ENCODE assay signal across 30 mouse cellular contexts in genomic region chr19:29049401-29050075, GRCm38 (mm10). TPM values are rescaled to one million over a fixed set of nuclear protein-coding genes. Genes with fewer than 3 reads are reported as not detected.
DNase-seq lines count a peak whose midpoint lies in the region; ATAC-seq lines count a peak whose summit lies in the region.
"Had no signal": no experiment of that assay in that cellular context is flagged by ENCODE, and none has a peak within 500 bp of the region (broad histone marks: within the 10 kb centered on the region; RNA-seq: fewer than 3 reads in every experiment).

No protein-coding gene starts in this region.

- peaks cover 22% of the 10 kb centered on the region for H3K4me1 ChIP-seq in liver, embryonic 16.5 days (ENCODE audit: control insufficient read depth, low read depth, low read length)
- H3K4me1 ChIP-seq in liver, embryonic 11.5 days (replicated peaks; ENCODE audit: control insufficient read depth, insufficient read depth, low read length), result peaks cover 24% of the 10 kb centered on the region
- H3K4me1 ChIP-seq in stomach, embryonic 16.5 days (ENCODE audit: control insufficient read depth, insufficient read depth, low read length), result peaks cover 7% of the 10 kb centered on the region
- peaks cover 38% of the 10 kb centered on the region for H3K4me1 ChIP-seq in hindbrain, embryonic 10.5 days (replicated peaks)

- WGBS in liver, embryonic 16.5 days (ENCODE audit: insufficient replicate concordance), result 61% methylated on average over 12 of the region's 12 CpGs
- 74% methylated on average over 12 of the region's 12 CpGs for WGBS in liver, embryonic 11.5 days
- WGBS in stomach, embryonic 16.5 days, result 73% methylated on average over 12 of the region's 12 CpGs
- 87% methylated on average over 12 of the region's 12 CpGs for WGBS in hindbrain, embryonic 10.5 days

- no peak for ATAC-seq in liver, embryonic 16.5 days (ENCODE audit: low read depth)
- ATAC-seq in liver, embryonic 11.5 days (replicated peaks; ENCODE audit: low FRiP score), result no peak
- ATAC-seq in stomach, embryonic 16.5 days (ENCODE audit: insufficient read depth, low FRiP score), result no peak
- ATAC-seq: forebrain, postnatal 0 days; hindbrain, postnatal 0 days; intestine, embryonic 15.5 days; Patski had no signal

- H3K4me3 ChIP-seq in liver, embryonic 16.5 days (ENCODE audit: low read depth, low read length), result no peak overlapping the region
- H3K4me3 ChIP-seq in liver, embryonic 11.5 days (ENCODE audit: low read depth, low read length), result no peak overlapping the region
- H3K4me3 ChIP-seq in stomach, embryonic 16.5 days (replicated peaks; ENCODE audit: low read length), result no peak overlapping the region
- H3K4me3 ChIP-seq in hindbrain, embryonic 10.5 days, result no peak overlapping the region
- H3K4me3 ChIP-seq: erythroblast, embryonic 14.5 days; forebrain, embryonic 12.5 days; hindbrain, embryonic 12.5 days; intestine, embryonic 15.5 days; limb, embryonic 10.5 days; limb, embryonic 15.5 days; lung, embryonic 15.5 days; neural tube, embryonic 13.5 days had no signal

- H3K36me3 ChIP-seq in liver, embryonic 16.5 days (ENCODE audit: control insufficient read depth, insufficient read depth), result no peaks in the 10 kb centered on the region
- no peaks in the 10 kb centered on the region for H3K36me3 ChIP-seq in liver, embryonic 11.5 days (ENCODE audit: control insufficient read depth, insufficient read depth, low read length)
- no peaks in the 10 kb centered on the region for H3K36me3 ChIP-seq in stomach, embryonic 16.5 days (ENCODE audit: control insufficient read depth, insufficient read depth, low read length)
- no peaks in the 10 kb centered on the region for H3K36me3 ChIP-seq in hindbrain, embryonic 10.5 days
- H3K36me3 ChIP-seq: forebrain, embryonic 12.5 days; hindbrain, embryonic 12.5 days; intestine, embryonic 15.5 days; limb, embryonic 10.5 days; limb, embryonic 15.5 days; lung, embryonic 15.5 days; neural tube, embryonic 13.5 days had no signal

- no peak overlapping the region for H3K9ac ChIP-seq in liver, embryonic 16.5 days (ENCODE audit: low read depth, low read length)
- H3K9ac ChIP-seq in liver, embryonic 11.5 days (ENCODE audit: low read depth, low read length), result no peak overlapping the region
- H3K9ac ChIP-seq in stomach, embryonic 16.5 days (ENCODE audit: low read length), result no peak overlapping the region
- H3K9ac ChIP-seq: forebrain, embryonic 12.5 days; forebrain, postnatal 0 days; hindbrain, embryonic 12.5 days; intestine, embryonic 15.5 days; limb, embryonic 15.5 days; lung, embryonic 15.5 days; neural tube, embryonic 13.5 days had no signal

- peak; percentile 42 for DNase-seq in adrenal gland, postnatal 14 days
- DNase-seq in adrenal gland, adult 18-20 months (ENCODE audit: low spot score in 2 of 2), result no peak
- DNase-seq in liver, embryonic 11.5 days (ENCODE audit: low spot score), result no peak
- DNase-seq in lung, postnatal 36 days, result peak; percentile 56
- no peak for DNase-seq in lung, postnatal 10 days
- no peak for DNase-seq in hindbrain, embryonic 10.5 days (ENCODE audit: low spot score)
- DNase-seq: cerebellum, adult 11 months; cerebellum, adult 9-11 months; embryo, embryonic 11 days; forebrain, postnatal 0 days; gastrocnemius, postnatal 14 days; heart, postnatal 14 days; kidney, adult 2 months; kidney, postnatal 4 days; thymus, adult 18-20 months; thymus, postnatal 25 days had no signal

- H3K9me3 ChIP-seq in liver, embryonic 16.5 days (replicated peaks; ENCODE audit: control insufficient read depth, low read length), result no peaks in the 10 kb centered on the region
- no peaks in the 10 kb centered on the region for H3K9me3 ChIP-seq in liver, embryonic 11.5 days (ENCODE audit: control insufficient read depth, low read length)
- H3K9me3 ChIP-seq in stomach, embryonic 16.5 days (replicated peaks; ENCODE audit: control insufficient read depth, low read length), result no peaks in the 10 kb centered on the region
- no peaks in the 10 kb centered on the region for H3K9me3 ChIP-seq in hindbrain, embryonic 10.5 days
- H3K9me3 ChIP-seq: forebrain, embryonic 12.5 days; hindbrain, embryonic 12.5 days; intestine, embryonic 15.5 days; limb, embryonic 10.5 days; limb, embryonic 15.5 days; lung, embryonic 15.5 days; neural tube, embryonic 13.5 days had no signal

- H3K4me2 ChIP-seq in liver, embryonic 16.5 days (ENCODE audit: low read depth, low read length), result no peak overlapping the region
- H3K4me2 ChIP-seq in liver, embryonic 11.5 days, result no peak overlapping the region
- no peak overlapping the region for H3K4me2 ChIP-seq in stomach, embryonic 16.5 days (ENCODE audit: low read depth, low read length)
- H3K4me2 ChIP-seq: forebrain, embryonic 12.5 days; hindbrain, embryonic 12.5 days; intestine, embryonic 15.5 days; limb, embryonic 15.5 days; lung, embryonic 15.5 days; midbrain, embryonic 11.5 days; neural tube, embryonic 13.5 days had no signal

- H3K27me3 ChIP-seq in liver, embryonic 16.5 days (ENCODE audit: control insufficient read depth, insufficient read depth, low read depth, low read length), result no peaks in the 10 kb centered on the region
- H3K27me3 ChIP-seq in liver, embryonic 11.5 days (replicated peaks; ENCODE audit: control insufficient read depth, insufficient read depth, low read length), result no peaks in the 10 kb centered on the region
- no peaks in the 10 kb centered on the region for H3K27me3 ChIP-seq in stomach, embryonic 16.5 days (ENCODE audit: control insufficient read depth, insufficient read depth, low read length)
- H3K27me3 ChIP-seq in hindbrain, embryonic 10.5 days (ENCODE audit: insufficient read depth, poor library complexity, severe bottlenecking), result no peaks in the 10 kb centered on the region
- H3K27me3 ChIP-seq: forebrain, embryonic 12.5 days; hindbrain, embryonic 12.5 days; intestine, embryonic 15.5 days; limb, embryonic 15.5 days; lung, embryonic 15.5 days; neural tube, embryonic 13.5 days; Patski had no signal

- H3K27ac ChIP-seq in liver, embryonic 16.5 days (ENCODE audit: low read length), result 0 out of 2 replicates have a peak overlapping the region, but pooled peaks have one; percentile 42
- H3K27ac ChIP-seq in liver, embryonic 11.5 days (ENCODE audit: low read depth, low read length), result no peak overlapping the region
- 0 out of 2 replicates have a peak overlapping the region, but pooled peaks have one; percentile 4 for H3K27ac ChIP-seq in stomach, embryonic 16.5 days (ENCODE audit: low read length)
- H3K27ac ChIP-seq in hindbrain, embryonic 10.5 days, result no peak overlapping the region
- H3K27ac ChIP-seq: forebrain, embryonic 12.5 days; hindbrain, embryonic 12.5 days; hindbrain, postnatal 0 days; intestine, embryonic 15.5 days; kidney, postnatal 0 days; limb, embryonic 15.5 days; lung, embryonic 15.5 days; neural tube, embryonic 13.5 days had no signal

RNA-seq across cellular contexts. Expression of gene Ak3, which starts 1.8 kb away (rescaled TPM):
- total RNA-seq in adrenal gland, postnatal 14 days (2021), result 211 and 233 TPM in 2 replicates
- 100 to 1,000 TPM; 132 to 214 TPM for total RNA-seq in adrenal gland, adult 18-20 months (2021)
- 42.0 and 47.7 TPM in 2 replicates for polyA plus RNA-seq in liver, embryonic 16.5 days (2015; fragmentation: Nextera tagmentation; extraction: Ambion mirVana)
- 90.6 and 98.4 TPM in 2 replicates for polyA plus RNA-seq in liver, embryonic 11.5 days (2014; fragmentation: Nextera tagmentation; extraction: Ambion mirVana)
- 118 and 125 TPM in 2 replicates for polyA plus RNA-seq in stomach, embryonic 16.5 days (2015; fragmentation: Nextera tagmentation; extraction: Ambion mirVana)
- 65.4 and 72.9 TPM in 2 replicates for polyA plus RNA-seq in hindbrain, embryonic 10.5 days (2016; fragmentation: Nextera tagmentation; extraction: Ambion mirVana)

RNA-seq across cellular contexts. Expression of gene Rcl1, which starts 51.6 kb away (rescaled TPM):
- 36.1 and 39.4 TPM in 2 replicates for total RNA-seq in adrenal gland, postnatal 14 days (2021)
- total RNA-seq in adrenal gland, adult 18-20 months (2021), result 10 to 100 TPM; 18.5 to 28.8 TPM
- polyA plus RNA-seq in liver, embryonic 16.5 days (2015; fragmentation: Nextera tagmentation; extraction: Ambion mirVana), result 69.9 and 73.3 TPM in 2 replicates
- 114 and 120 TPM in 2 replicates for polyA plus RNA-seq in liver, embryonic 11.5 days (2014; fragmentation: Nextera tagmentation; extraction: Ambion mirVana)
- 53.3 and 53.5 TPM in 2 replicates for polyA plus RNA-seq in stomach, embryonic 16.5 days (2015; fragmentation: Nextera tagmentation; extraction: Ambion mirVana)
- 57.5 and 70.4 TPM in 2 replicates for polyA plus RNA-seq in hindbrain, embryonic 10.5 days (2016; fragmentation: Nextera tagmentation; extraction: Ambion mirVana)

RNA-seq across cellular contexts. Expression of gene Cdc37l1, which starts 59.4 kb away (rescaled TPM):
- total RNA-seq in adrenal gland, postnatal 14 days (2021), result 43.0 and 50.8 TPM in 2 replicates
- 10 to 100 TPM; 44.6 to 50.4 TPM for total RNA-seq in adrenal gland, adult 18-20 months (2021)
- polyA plus RNA-seq in liver, embryonic 16.5 days (2015; fragmentation: Nextera tagmentation; extraction: Ambion mirVana), result 9.9 and 10.2 TPM in 2 replicates
- polyA plus RNA-seq in liver, embryonic 11.5 days (2014; fragmentation: Nextera tagmentation; extraction: Ambion mirVana), result 27.9 and 29.6 TPM in 2 replicates
- 34.8 and 38.4 TPM in 2 replicates for polyA plus RNA-seq in stomach, embryonic 16.5 days (2015; fragmentation: Nextera tagmentation; extraction: Ambion mirVana)
- 37.0 and 38.6 TPM in 2 replicates for polyA plus RNA-seq in hindbrain, embryonic 10.5 days (2016; fragmentation: Nextera tagmentation; extraction: Ambion mirVana)

Comparison
In these comparisons a context has a peak if more than half of its experiments do, and no peak if none do; other contexts are left out.
1. DNase-seq: peak in adrenal gland, postnatal 14 days (single experiment) and lung, postnatal 36 days (single experiment); none in adrenal gland, adult 18-20 months (0 of 2), liver, embryonic 11.5 days (single experiment), lung, postnatal 10 days (single experiment) and hindbrain, embryonic 10.5 days (single experiment).
2. H3K27ac ChIP-seq: peak in liver, embryonic 16.5 days (single experiment) and stomach, embryonic 16.5 days (single experiment); none in liver, embryonic 11.5 days (single experiment) and hindbrain, embryonic 10.5 days (single experiment).